Mouse (Mus musculus) MEL (cell line): ENCODE measurements at regions not wholly inside any gene's neighbourhood (a gene's known extent, or its start where the extent isn't known, plus 50 kb on each side); places are given as distances from the start of the nearest gene placed in this dataset.

ENCODE experiments used
- CTCF ChIP-seq, 3 experiments: IDR thresholded peaks in 2 of 3; conservative IDR thresholded peaks in 1 of 3; 2 replicates each; pipeline ENCODE4 v1.5.1; 2011 to 2012; ENCODE audit warnings: low read length in 3 of 3, low read depth in 2 of 3, mild to moderate bottlenecking in 2 of 3, improper control_type of control experiment in 1 of 3, inconsistent platforms in 1 of 3, mixed read lengths in 1 of 3, moderate library complexity in 1 of 3; ENCODE audit not compliant: control insufficient read depth in 1 of 3, insufficient read depth in 1 of 3, poor library complexity in 1 of 3, severe bottlenecking in 1 of 3
- EP300 ChIP-seq, 2 experiments: IDR thresholded peaks; 2 replicates each; pipeline ENCODE4 v1.6.1; 2011; ENCODE audit warnings: improper control_type of control experiment in 2 of 2, low read length in 2 of 2, low read depth in 1 of 2, mild to moderate bottlenecking in 1 of 2
- HCFC1 ChIP-seq: IDR thresholded peaks from 2 replicates; pipeline ENCODE4 v1.6.1; 2012; ENCODE audit warnings: low read depth, mild to moderate bottlenecking, inconsistent platforms, low read length, improper control_type of control experiment, moderate library complexity
- JUND ChIP-seq: IDR thresholded peaks from 2 replicates; pipeline ENCODE4 v1.6.1; 2011; ENCODE audit warnings: low read depth, mild to moderate bottlenecking, improper control_type of control experiment, low read length
- KAT2A ChIP-seq: conservative IDR thresholded peaks from 2 replicates; pipeline ENCODE4 v1.6.1; 2012; ENCODE audit warnings: low read depth, low read length, improper control_type of control experiment, inconsistent platforms
- MAX ChIP-seq: IDR thresholded peaks from 2 replicates; pipeline ENCODE4 v1.6.1; 2011; ENCODE audit warnings: low read length, improper control_type of control experiment
- MAZ ChIP-seq: IDR thresholded peaks from 2 replicates; pipeline ENCODE4 v1.6.1; 2012; ENCODE audit warnings: low read depth, mild to moderate bottlenecking, inconsistent platforms, low read length, improper control_type of control experiment
- NELFE ChIP-seq: IDR thresholded peaks from 2 replicates; pipeline ENCODE4 v1.6.1; 2011; ENCODE audit warnings: low read depth, low read length, improper control_type of control experiment
- POLR2A ChIP-seq, 2 experiments: IDR thresholded peaks; 2 replicates each; pipeline ENCODE4 v1.6.1; 2011 to 2012; ENCODE audit warnings: low read length in 2 of 2, mild to moderate bottlenecking in 2 of 2, control low read depth in 1 of 2, improper control_type of control experiment in 1 of 2, low read depth in 1 of 2, moderate library complexity in 1 of 2; ENCODE audit not compliant: control insufficient read depth in 1 of 2, insufficient read depth in 1 of 2, poor library complexity in 1 of 2
- POLR2AphosphoS2 ChIP-seq: IDR thresholded peaks from 2 replicates; pipeline ENCODE4 v1.6.1; 2011; ENCODE audit warnings: low read length, improper control_type of control experiment
- SIN3A ChIP-seq: IDR thresholded peaks from 2 replicates; pipeline ENCODE4 v1.6.1; 2012; ENCODE audit warnings: low read length, improper control_type of control experiment, inconsistent platforms
- TBP ChIP-seq: IDR thresholded peaks from 2 replicates; pipeline ENCODE4 v1.8.0; 2011; ENCODE audit warnings: low read depth, low read length, improper control_type of control experiment
- ZNF384 ChIP-seq: IDR thresholded peaks from 2 replicates; pipeline ENCODE4 v1.6.1; 2012; ENCODE audit warnings: low read depth, mild to moderate bottlenecking, inconsistent platforms, low read length, improper control_type of control experiment

DNA sequence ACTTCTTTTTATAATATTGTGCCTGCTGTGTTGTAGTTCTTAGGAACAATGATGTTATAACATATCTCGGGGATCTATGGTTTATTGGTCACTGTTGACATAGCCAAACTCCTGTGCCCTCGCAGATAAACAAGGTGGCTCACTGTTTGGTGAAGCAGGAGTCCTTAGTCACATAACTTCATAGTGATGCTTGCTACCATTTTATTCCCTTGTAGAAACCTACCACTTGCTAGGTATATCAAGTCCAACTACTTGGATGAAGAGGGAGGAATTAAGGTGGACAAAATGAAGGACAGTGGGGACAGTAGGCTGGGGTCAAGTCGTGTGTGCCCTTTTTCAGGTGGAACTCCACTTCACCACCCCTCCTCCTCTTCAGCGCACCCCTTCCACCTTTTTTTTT, 146.7 kb upstream of the Bcl6 start:
- TF ChIP-seq MAX = no peak
- TF ChIP-seq HCFC1 = no peak
- TF ChIP-seq POLR2AphosphoS2 = no peak
- TF ChIP-seq CTCF (IDR thresholded peaks at IDR 0.05 in 2 of 3, conservative IDR thresholded peaks at IDR 0.05 in 1 of 3; ENCODE audit: control insufficient read depth in 1 of 3, insufficient read depth in 1 of 3, low read depth in 2 of 3, low read length in 3 of 3, poor library complexity in 1 of 3, severe bottlenecking in 1 of 3) = no peak
- no peak for TF ChIP-seq POLR2A (IDR thresholded peaks at IDR 0.05; ENCODE audit: control insufficient read depth in 1 of 2, insufficient read depth in 1 of 2, low read depth in 1 of 2, low read length in 2 of 2, poor library complexity in 1 of 2)
- TF ChIP-seq NELFE = no peak
- no peak for TF ChIP-seq SIN3A
- TF ChIP-seq ZNF384 = no peak
- no peak for TF ChIP-seq KAT2A
- TF ChIP-seq TBP = no peak
- no peak for TF ChIP-seq JUND
- no peak for TF ChIP-seq MAZ
- TF ChIP-seq EP300 (IDR thresholded peaks at IDR 0.05; ENCODE audit: low read depth in 1 of 2, low read length in 2 of 2) = no peak
